Mouse (Mus musculus) erythroblast, embryonic 14.5 days (primary cell): ENCODE measurements around the gene Pirt.

Experiments
- GATA1 ChIP-seq: IDR thresholded peaks from 2 replicates; pipeline ENCODE4 v1.6.1; 2012; ENCODE audit warnings: low read length, inconsistent platforms, mixed read lengths
- TAL1 ChIP-seq: IDR thresholded peaks from 3 replicates; pipeline ENCODE4 v1.6.1; 2012; ENCODE audit warnings: low read length, inconsistent platforms, mixed read lengths

GRCm38 (mm10) chr11:66881291-66881690 is 30.5 kb upstream of the Pirt start:
- TF ChIP-seq GATA1 (no peak), TAL1 (no peak)
